Mouse (Mus musculus): Measurements from ENCODE around the gene Gm20388. TPM values are rescaled to one million over a fixed set of nuclear protein-coding genes. Genes with fewer than 3 reads are reported as not detected.

Gm20388 gene
- total and polyA plus RNA-seq, 2 experiments from 2014 or later: 17.3 TPM; not detected in 1

DNA sequence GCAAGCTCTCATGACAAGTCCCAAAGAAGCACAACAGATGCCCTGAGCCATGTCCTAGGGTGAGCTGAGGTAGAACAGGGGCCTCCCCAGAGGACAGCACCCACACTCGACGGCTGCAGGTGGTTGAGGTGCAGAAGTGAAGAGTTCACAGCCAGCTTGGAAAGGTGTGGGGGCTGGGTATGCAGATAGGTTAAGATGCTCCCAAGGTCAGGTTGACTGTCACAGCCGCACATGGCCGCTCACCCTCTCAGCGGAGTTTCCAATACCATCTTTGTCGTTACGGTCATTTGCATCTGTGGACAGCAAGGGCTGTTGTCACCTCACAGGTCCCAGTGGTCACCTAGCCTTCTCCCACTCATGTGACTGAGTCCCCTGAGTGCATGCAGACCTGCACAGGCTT lies 480.0 kb downstream of the Gm20388 start:
- Histone ChIP-seq H3K9me3 (replicated peaks; ENCODE audit: control insufficient read depth, low read length) (no peaks in the 10 kb centered on the region), H3K9ac (replicated peaks; ENCODE audit: low read depth, low read length) (no peak overlapping the region), H3K36me3 (replicated peaks; ENCODE audit: control insufficient read depth, insufficient read depth, low read length) (no peaks in the 10 kb centered on the region), H3K27ac (ENCODE audit: low read depth) (no peak overlapping the region), H3K27me3 (ENCODE audit: control insufficient read depth, insufficient read depth, low read length) (no peaks in the 10 kb centered on the region), H3K4me3 (ENCODE audit: low read depth, low read length) (no peak overlapping the region), H3K4me1 (ENCODE audit: control insufficient read depth, insufficient read depth) (peaks cover 9% of the 10 kb centered on the region; the same call in 1 of the 2 replicates), H3K4me2 (ENCODE audit: low read depth, low read length) (no peak overlapping the region)
- ATAC-seq (ENCODE audit: insufficient read depth, low read depth) (no peak), DNase-seq (ENCODE audit: low spot score) (no peak)
- TF ChIP-seq CTCF (IDR thresholded peaks at IDR 0.05; ENCODE audit: low read depth): no peak
- no peak for TF ChIP-seq EP300 (IDR thresholded peaks at IDR 0.05; ENCODE audit: low read depth)
- WGBS: 94% methylated on average over 7 of the region's 7 CpGs

DNA sequence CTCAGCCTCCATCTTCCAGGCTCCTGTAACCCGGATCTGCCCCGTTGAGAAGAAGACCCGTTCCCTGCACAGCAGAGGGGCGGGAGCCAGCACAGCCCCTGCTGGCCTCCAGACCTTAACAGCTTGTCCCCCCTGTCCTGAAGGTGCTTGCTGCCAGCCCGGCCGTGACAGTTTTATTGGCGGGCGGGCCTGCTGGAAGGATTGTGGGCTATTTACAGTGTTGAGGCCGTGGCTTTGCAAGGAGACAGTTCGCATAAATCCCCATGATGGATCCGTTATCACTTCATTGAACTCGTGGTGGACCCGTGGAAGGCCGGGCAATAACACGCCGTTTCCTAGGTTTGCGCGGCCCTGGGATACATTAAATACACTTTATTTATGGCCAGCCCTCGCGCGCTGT lies 481.2 kb downstream of the Gm20388 start:
- ATAC-seq (ENCODE audit: insufficient read depth, low read depth) (no peak), DNase-seq (ENCODE audit: low spot score) (no peak)
- Histone ChIP-seq H3K27me3 (ENCODE audit: control insufficient read depth, insufficient read depth, low read length) (no peaks in the 10 kb centered on the region), H3K27ac (ENCODE audit: low read depth) (no peak overlapping the region), H3K9me3 (replicated peaks; ENCODE audit: control insufficient read depth, low read length) (no peaks in the 10 kb centered on the region), H3K9ac (replicated peaks; ENCODE audit: low read depth, low read length) (no peak overlapping the region), H3K4me2 (ENCODE audit: low read depth, low read length) (no peak overlapping the region), H3K4me3 (ENCODE audit: low read depth, low read length) (no peak overlapping the region), H3K36me3 (replicated peaks; ENCODE audit: control insufficient read depth, insufficient read depth, low read length) (no peaks in the 10 kb centered on the region), H3K4me1 (ENCODE audit: control insufficient read depth, insufficient read depth) (peaks cover 9% of the 10 kb centered on the region; the same call in 1 of the 2 replicates)
- no peak for TF ChIP-seq EP300 (IDR thresholded peaks at IDR 0.05; ENCODE audit: low read depth)
- TF ChIP-seq CTCF (IDR thresholded peaks at IDR 0.05; ENCODE audit: low read depth): no peak
- 73% methylated on average over 21 of the region's 21 CpGs for WGBS

DNA sequence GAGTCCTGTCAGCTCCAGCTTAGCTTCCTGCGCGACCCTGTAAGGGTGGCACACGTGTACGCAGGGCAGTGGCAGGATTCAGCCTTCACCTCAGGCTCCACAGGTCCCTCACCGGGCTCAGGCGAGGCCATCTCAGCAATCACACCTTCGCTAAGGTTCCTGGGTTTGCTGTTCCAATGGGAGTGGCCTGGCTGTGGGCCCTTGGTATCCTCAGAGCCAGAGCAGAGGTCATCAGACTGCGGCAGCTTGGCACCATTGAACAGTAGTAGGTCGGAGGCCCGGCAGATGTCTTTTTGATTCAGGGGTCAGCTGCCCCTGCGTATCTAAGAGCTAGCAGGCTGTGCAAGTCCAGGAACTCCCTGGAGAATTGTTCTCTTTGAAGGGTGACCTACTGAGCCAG lies 482.4 kb downstream of the Gm20388 start:
- no peak overlapping the region for H3K27ac ChIP-seq (ENCODE audit: low read depth)
- no peak overlapping the region for H3K4me3 ChIP-seq (ENCODE audit: low read depth, low read length)
- no peak overlapping the region for H3K9ac ChIP-seq (replicated peaks; ENCODE audit: low read depth, low read length)
- H3K36me3 ChIP-seq (replicated peaks; ENCODE audit: control insufficient read depth, insufficient read depth, low read length): no peaks in the 10 kb centered on the region
- peaks cover 9% of the 10 kb centered on the region; the same call in 1 of the 2 replicates for H3K4me1 ChIP-seq (ENCODE audit: control insufficient read depth, insufficient read depth)
- no peaks in the 10 kb centered on the region for H3K9me3 ChIP-seq (replicated peaks; ENCODE audit: control insufficient read depth, low read length)
- 68% methylated on average over 11 of the region's 11 CpGs for WGBS
- no peak overlapping the region for H3K4me2 ChIP-seq (ENCODE audit: low read depth, low read length)
- no peak for TF ChIP-seq CTCF (IDR thresholded peaks at IDR 0.05; ENCODE audit: low read depth)
- no peak for TF ChIP-seq EP300 (IDR thresholded peaks at IDR 0.05; ENCODE audit: low read depth)
- no peak for ATAC-seq (ENCODE audit: insufficient read depth, low read depth)
- no peaks in the 10 kb centered on the region for H3K27me3 ChIP-seq (ENCODE audit: control insufficient read depth, insufficient read depth, low read length)
- DNase-seq (ENCODE audit: low spot score): no peak

DNA sequence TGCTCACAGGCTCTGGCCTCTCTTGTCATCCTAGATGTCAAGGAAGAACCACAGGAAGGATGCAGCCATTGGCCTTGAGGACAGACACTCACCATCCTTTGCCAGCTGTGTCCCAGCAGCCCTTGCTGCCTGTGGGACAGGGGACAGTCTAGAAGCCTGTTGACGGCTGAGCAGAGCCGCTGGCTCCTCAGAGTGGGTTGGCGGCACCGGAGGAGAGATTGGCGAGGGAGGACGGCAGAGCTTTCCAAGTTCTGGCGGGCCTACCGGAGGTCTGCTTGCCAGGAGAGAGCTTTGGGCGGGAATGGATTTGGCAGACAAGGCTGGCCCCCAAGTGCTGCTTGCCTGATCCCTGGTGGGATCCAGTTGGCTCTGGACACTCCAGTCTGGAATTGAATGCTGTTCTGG lies 483.2 kb downstream of the Gm20388 start:
- 64% methylated on average over 9 of the region's 9 CpGs for WGBS
- peaks cover 9% of the 10 kb centered on the region; the same call in 1 of the 2 replicates for H3K4me1 ChIP-seq (ENCODE audit: control insufficient read depth, insufficient read depth)
- no peak for DNase-seq (ENCODE audit: low spot score)
- peak; percentile 21; the same call in 1 of the 2 replicates for ATAC-seq (ENCODE audit: insufficient read depth, low read depth)
- no peak overlapping the region for H3K9ac ChIP-seq (replicated peaks; ENCODE audit: low read depth, low read length)
- no peaks in the 10 kb centered on the region for H3K27me3 ChIP-seq (ENCODE audit: control insufficient read depth, insufficient read depth, low read length)
- no peaks in the 10 kb centered on the region for H3K9me3 ChIP-seq (replicated peaks; ENCODE audit: control insufficient read depth, low read length)
- no peak overlapping the region for H3K27ac ChIP-seq (ENCODE audit: low read depth)
- no peaks in the 10 kb centered on the region for H3K36me3 ChIP-seq (replicated peaks; ENCODE audit: control insufficient read depth, insufficient read depth, low read length)
- no peak overlapping the region for H3K4me3 ChIP-seq (ENCODE audit: low read depth, low read length)
- no peak for TF ChIP-seq CTCF (IDR thresholded peaks at IDR 0.05; ENCODE audit: low read depth)
- no peak for TF ChIP-seq EP300 (IDR thresholded peaks at IDR 0.05; ENCODE audit: low read depth)
- no peak overlapping the region for H3K4me2 ChIP-seq (ENCODE audit: low read depth, low read length)

DNA sequence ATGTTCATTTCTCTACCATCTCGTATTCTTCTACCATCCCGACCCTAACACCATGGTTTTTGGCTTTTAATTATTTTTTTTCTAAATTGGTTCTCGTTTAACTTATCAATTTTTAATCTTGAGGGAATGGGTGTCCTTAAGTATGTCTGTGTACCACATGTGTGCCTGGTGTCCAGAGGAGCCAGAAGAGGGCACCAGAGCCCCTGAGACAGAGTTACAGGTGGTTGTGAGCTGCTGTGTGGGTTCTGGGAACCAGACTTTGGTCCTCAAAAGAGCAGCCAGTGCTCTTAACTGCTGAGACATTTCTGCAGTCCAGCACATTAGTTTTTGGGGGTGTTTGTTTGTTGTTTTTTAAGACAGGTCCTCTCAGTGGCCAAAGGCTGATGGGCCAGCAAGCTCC lies 485.3 kb downstream of the Gm20388 start:
- ATAC-seq (ENCODE audit: insufficient read depth, low read depth) (no peak), DNase-seq (ENCODE audit: low spot score) (no peak)
- Histone ChIP-seq H3K4me3 (ENCODE audit: low read depth, low read length) (no peak overlapping the region), H3K4me1 (ENCODE audit: control insufficient read depth, insufficient read depth) (peaks cover 9% of the 10 kb centered on the region; the same call in 1 of the 2 replicates), H3K9me3 (replicated peaks; ENCODE audit: control insufficient read depth, low read length) (no peaks in the 10 kb centered on the region), H3K27me3 (ENCODE audit: control insufficient read depth, insufficient read depth, low read length) (no peaks in the 10 kb centered on the region), H3K4me2 (ENCODE audit: low read depth, low read length) (no peak overlapping the region), H3K36me3 (replicated peaks; ENCODE audit: control insufficient read depth, insufficient read depth, low read length) (no peaks in the 10 kb centered on the region), H3K27ac (ENCODE audit: low read depth) (no peak overlapping the region), H3K9ac (replicated peaks; ENCODE audit: low read depth, low read length) (no peak overlapping the region)
- 89% methylated on average over 3 of the region's 3 CpGs for WGBS
- TF ChIP-seq EP300 (IDR thresholded peaks at IDR 0.05; ENCODE audit: low read depth) (no peak), CTCF (IDR thresholded peaks at IDR 0.05; ENCODE audit: low read depth) (no peak)

DNA sequence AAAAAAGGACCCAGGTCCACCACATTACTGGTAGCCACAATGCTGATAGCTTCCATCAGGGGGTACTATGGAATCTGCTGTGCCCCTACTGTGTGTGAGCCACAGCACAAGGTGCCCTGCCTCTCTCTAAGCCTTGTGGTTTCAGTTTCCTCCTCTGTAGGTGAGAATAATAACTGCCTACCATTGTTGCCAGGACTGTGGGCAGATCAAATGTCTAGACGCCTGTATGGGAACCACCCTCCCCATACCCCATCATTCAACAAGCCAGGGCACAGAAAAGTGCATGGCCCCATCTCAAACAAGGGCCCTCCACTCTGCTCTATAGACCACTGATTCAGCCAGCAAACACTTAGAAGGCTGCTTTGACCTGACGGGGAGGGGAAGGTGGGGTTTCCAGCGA lies 486.1 kb downstream of the Gm20388 start:
- Histone ChIP-seq H3K9me3 (replicated peaks; ENCODE audit: control insufficient read depth, low read length) (no peaks in the 10 kb centered on the region), H3K4me3 (ENCODE audit: low read depth, low read length) (no peak overlapping the region), H3K4me2 (ENCODE audit: low read depth, low read length) (no peak overlapping the region), H3K27me3 (ENCODE audit: control insufficient read depth, insufficient read depth, low read length) (no peaks in the 10 kb centered on the region), H3K36me3 (replicated peaks; ENCODE audit: control insufficient read depth, insufficient read depth, low read length) (no peaks in the 10 kb centered on the region), H3K9ac (replicated peaks; ENCODE audit: low read depth, low read length) (no peak overlapping the region), H3K4me1 (ENCODE audit: control insufficient read depth, insufficient read depth) (peaks cover 9% of the 10 kb centered on the region; the same call in 1 of the 2 replicates), H3K27ac (ENCODE audit: low read depth) (no peak overlapping the region)
- 58% methylated on average over 3 of the region's 3 CpGs for WGBS
- no peak for TF ChIP-seq CTCF (IDR thresholded peaks at IDR 0.05; ENCODE audit: low read depth)
- TF ChIP-seq EP300 (IDR thresholded peaks at IDR 0.05; ENCODE audit: low read depth): no peak
- ATAC-seq (ENCODE audit: insufficient read depth, low read depth): no peak
- DNase-seq (ENCODE audit: low spot score): no peak
